Mouse (Mus musculus): ENCODE results near the gene Cers6. TPM values are rescaled to one million over a fixed set of nuclear protein-coding genes. Genes with fewer than 3 reads are reported as not detected.
A peak's percentile ranks its signal among the peaks of the same experiment; 100 is the strongest.

Gene Cers6
- polyA plus RNA-seq (2015; fragmentation: Nextera tagmentation; extraction: Ambion mirVana) = 37.9 and 40.5 TPM in 2 replicates

DNA sequence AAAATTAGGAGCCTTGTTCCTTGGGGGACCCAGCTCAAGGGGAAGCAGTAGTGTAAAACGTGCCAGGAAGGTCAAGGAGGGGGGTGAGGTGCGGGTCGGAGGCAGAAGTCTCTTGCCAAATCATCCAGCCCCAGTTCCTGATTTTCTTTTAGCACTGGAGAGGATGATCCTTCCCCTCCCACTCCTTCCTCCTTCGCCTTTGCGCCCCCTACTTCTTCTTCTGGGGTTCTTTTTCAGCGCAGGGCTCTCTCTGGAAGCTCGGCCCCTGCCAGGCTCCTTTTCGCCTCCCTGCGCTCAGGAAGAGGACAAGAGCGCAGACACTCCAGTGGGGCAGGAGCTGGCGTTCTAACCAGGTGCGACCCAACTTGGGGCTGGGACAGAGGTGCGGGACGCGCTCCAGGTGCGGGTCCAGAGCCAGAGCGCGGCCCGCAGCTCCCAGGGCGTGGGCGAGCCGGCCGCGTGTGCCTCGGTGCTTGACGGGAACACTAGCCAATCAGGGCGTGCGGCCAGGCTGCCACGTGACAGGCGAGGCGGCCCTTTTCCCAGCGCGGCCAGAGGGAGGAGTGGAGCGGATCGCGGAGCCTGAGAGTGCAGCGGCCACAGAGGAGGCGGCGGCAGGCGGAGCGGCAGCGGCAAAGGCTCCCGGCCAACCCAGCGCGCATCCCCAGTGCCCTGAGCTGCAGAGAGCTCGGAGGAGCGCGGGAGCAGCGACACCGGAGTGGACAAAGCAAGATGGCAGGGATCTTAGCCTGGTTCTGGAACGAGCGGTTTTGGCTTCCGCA lies at the start of gene Cers6:
Gene Cers6, plus strand, starts transcription at position 538 of the 782 bp plus-strand sequence.
- WGBS = under 1% methylated on average over 53 of the region's 53 CpGs
- Histone ChIP-seq H3K27ac (peak within 1 kb of the TSS; percentile 86), H3K4me2 (replicated peaks) (peak within 1 kb of the TSS; percentile 89), H3K4me1 (replicated peaks) (peaks cover 9% of the 10 kb centered on the region), H3K4me3 (replicated peaks) (peak within 1 kb of the TSS; percentile 59), H3K36me3 (no peaks in the 10 kb centered on the region), H3K27me3 (replicated peaks) (no peaks in the 10 kb centered on the region), H3K9me3 (no peaks in the 10 kb centered on the region), H3K9ac (peak within 1 kb of the TSS; percentile 84)
- ATAC-seq = peak; percentile 98

- Histone ChIP-seq H3K4me2 (replicated peaks) (no peak overlapping the region), H3K27me3 (replicated peaks) (no peaks in the 10 kb centered on the region), H3K4me1 (replicated peaks) (no peaks in the 10 kb centered on the region), H3K9me3 (no peaks in the 10 kb centered on the region), H3K9ac (no peak overlapping the region), H3K36me3 (no peaks in the 10 kb centered on the region), H3K4me3 (replicated peaks) (no peak overlapping the region), H3K27ac (no peak overlapping the region)
- WGBS = 56% methylated on average over 2 of the region's 2 CpGs
- ATAC-seq = no peak
These were observed 46.8 kb upstream of the Cers6 start for GRCm38 (mm10) chr2:68814409-68814808.

GRCm38 (mm10) chr2:68819040-68819439 lies 42.2 kb upstream of the Cers6 start:
- Histone ChIP-seq H3K36me3 (no peaks in the 10 kb centered on the region), H3K4me2 (replicated peaks) (no peak overlapping the region), H3K4me3 (replicated peaks) (no peak overlapping the region), H3K9me3 (no peaks in the 10 kb centered on the region), H3K27ac (no peak overlapping the region), H3K4me1 (replicated peaks) (no peaks in the 10 kb centered on the region; the same call in 1 of the 2 replicates), H3K9ac (no peak overlapping the region), H3K27me3 (replicated peaks) (no peaks in the 10 kb centered on the region)
- ATAC-seq = no peak
- 89% methylated on average over 4 of the region's 4 CpGs for WGBS

DNA sequence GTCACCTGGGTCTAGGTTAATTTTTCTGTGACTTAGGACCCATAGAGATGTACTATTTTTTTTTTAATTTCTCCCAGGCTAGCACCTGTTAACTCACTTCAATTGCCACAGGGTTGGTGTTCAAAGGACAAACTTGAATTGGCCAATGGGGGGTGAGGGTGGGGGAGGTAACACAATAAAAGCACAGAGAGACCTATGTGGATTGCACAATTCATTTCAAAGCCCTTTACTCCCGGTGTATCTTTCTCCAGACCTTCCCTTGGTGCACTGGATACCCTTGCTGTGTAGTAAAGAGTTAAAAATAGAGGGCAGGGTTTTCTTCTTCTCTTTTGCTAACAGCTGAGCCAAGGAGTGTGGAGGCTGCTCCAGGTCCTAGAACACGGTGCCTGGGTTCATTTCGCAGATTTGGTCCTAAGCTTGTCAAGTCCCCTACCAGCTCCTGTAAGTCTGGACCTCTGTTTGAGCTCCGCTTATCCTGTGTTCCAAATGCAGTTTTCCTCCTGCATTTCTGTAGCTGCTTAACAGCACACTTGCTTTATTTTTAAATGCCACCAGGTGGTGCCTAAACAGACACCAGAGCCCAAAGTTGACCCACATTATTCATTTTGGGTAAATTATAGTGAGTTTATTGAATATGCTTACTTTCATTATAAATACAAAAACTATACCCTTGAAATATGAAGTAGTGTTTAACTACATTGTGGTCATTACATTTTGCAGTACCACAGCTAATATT lies 38.9 kb upstream of the Cers6 start:
- 60% methylated on average over 4 of the region's 4 CpGs for WGBS
- no peaks in the 10 kb centered on the region for H3K36me3 ChIP-seq
- H3K27me3 ChIP-seq (replicated peaks) = no peaks in the 10 kb centered on the region
- no peak overlapping the region for H3K9ac ChIP-seq
- H3K4me1 ChIP-seq (replicated peaks) = no peaks in the 10 kb centered on the region; the same call in 1 of the 2 replicates
- H3K4me2 ChIP-seq (replicated peaks) = no peak overlapping the region
- H3K27ac ChIP-seq = no peak overlapping the region
- no peak overlapping the region for H3K4me3 ChIP-seq (replicated peaks)
- H3K9me3 ChIP-seq = no peaks in the 10 kb centered on the region
- peak; percentile 77 for ATAC-seq

DNA sequence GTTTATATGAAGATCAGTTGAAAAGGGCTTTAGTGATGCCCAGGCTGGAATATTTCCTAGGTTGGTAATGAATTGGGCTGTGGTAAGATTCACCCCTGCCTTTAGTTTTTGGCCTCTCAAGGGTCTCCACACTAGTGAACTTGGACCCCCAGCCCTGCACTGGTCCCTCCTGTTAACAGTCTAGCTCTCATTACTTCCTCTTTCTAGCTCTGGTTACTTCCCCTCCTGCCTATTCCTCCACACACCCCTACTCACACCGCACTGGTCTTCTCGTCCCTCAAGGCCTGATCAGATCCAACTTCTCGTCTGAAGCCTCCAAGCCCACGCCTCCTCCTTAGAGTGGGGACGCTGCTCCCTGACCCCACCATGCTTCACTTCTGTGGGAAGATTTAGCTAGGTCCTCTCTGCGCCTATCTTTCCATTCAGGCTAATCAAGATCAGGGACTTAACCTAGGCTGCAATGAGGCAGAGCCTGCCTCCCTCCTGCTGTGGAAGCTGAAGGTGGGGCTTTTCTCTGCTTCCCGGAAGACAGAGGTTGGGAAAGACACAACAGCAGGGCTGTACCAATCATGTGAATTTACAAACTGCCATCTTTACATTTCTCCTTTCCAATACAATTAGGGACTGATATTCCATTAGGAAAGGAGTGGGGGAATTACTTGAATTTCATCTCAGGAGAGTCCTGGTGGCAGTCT lies 35.8 kb upstream of the Cers6 start:
- 65% methylated on average over 7 of the region's 7 CpGs for WGBS
- H3K9ac ChIP-seq = no peak overlapping the region
- no peaks in the 10 kb centered on the region; the same call in 1 of the 2 replicates for H3K4me1 ChIP-seq (replicated peaks)
- ATAC-seq = no peak
- no peaks in the 10 kb centered on the region for H3K9me3 ChIP-seq
- no peak overlapping the region for H3K27ac ChIP-seq
- H3K4me2 ChIP-seq (replicated peaks) = no peak overlapping the region
- H3K36me3 ChIP-seq = no peaks in the 10 kb centered on the region
- H3K4me3 ChIP-seq (replicated peaks) = no peak overlapping the region
- no peaks in the 10 kb centered on the region for H3K27me3 ChIP-seq (replicated peaks)

DNA sequence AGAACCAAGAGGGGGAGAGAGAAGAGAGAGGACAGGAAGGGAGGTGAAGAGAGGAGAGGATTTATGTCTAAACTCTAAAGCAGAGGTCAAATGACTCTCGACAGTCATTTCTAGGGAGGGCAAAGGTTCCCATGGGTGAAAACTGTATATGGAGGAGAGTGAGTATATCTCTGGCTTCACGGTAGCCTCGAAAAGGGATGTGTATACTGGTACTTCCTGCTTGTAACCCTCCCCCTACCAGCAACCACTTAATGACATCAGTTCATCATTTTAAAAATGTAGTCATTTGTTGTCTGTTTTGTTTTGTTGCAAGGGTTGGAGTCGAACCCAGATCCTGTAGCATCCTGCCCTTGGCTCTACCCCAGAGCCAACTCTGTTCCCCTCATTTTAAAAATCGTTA lies 17.9 kb upstream of the Cers6 start:
- no peak overlapping the region for H3K27ac ChIP-seq
- no peaks in the 10 kb centered on the region for H3K4me1 ChIP-seq (replicated peaks)
- ATAC-seq = no peak
- 72% methylated on average over 5 of the region's 5 CpGs for WGBS
- no peaks in the 10 kb centered on the region for H3K9me3 ChIP-seq
- H3K9ac ChIP-seq = no peak overlapping the region
- no peaks in the 10 kb centered on the region for H3K36me3 ChIP-seq
- no peaks in the 10 kb centered on the region for H3K27me3 ChIP-seq (replicated peaks)
- H3K4me3 ChIP-seq (replicated peaks) = no peak overlapping the region
- H3K4me2 ChIP-seq (replicated peaks) = no peak overlapping the region

DNA sequence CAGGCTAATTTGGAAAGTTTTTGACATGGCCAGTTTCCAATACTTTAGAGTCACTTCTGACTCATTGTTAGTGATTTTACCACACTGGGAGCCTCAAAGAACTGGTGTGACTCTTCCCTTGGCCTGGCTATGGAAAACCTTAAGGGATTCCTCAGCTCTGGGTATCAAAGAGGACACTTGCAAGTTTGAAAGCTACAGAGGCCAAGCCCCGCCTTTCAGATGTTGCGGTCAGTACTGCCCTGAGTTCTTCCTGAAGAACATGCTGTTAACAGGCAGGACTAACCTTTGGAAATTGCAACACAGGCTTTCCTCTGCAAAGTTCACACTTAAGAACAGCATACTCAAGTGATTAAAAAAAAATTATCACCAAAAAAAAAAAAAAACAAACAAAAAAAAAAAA lies 16.7 kb upstream of the Cers6 start:
- H3K27ac ChIP-seq = no peak overlapping the region
- no peak overlapping the region for H3K4me3 ChIP-seq (replicated peaks)
- ATAC-seq = peak; percentile 44; the same call in 1 of the 2 replicates
- no peak overlapping the region for H3K4me2 ChIP-seq (replicated peaks)
- no peaks in the 10 kb centered on the region for H3K9me3 ChIP-seq
- WGBS = 87% methylated on average over 2 of the region's 2 CpGs
- H3K9ac ChIP-seq = no peak overlapping the region
- no peaks in the 10 kb centered on the region for H3K36me3 ChIP-seq
- H3K27me3 ChIP-seq (replicated peaks) = no peaks in the 10 kb centered on the region
- no peaks in the 10 kb centered on the region for H3K4me1 ChIP-seq (replicated peaks)

GRCm38 (mm10) chr2:68845002-68845740 lies 16.1 kb upstream of the Cers6 start:
- no peaks in the 10 kb centered on the region for H3K27me3 ChIP-seq (replicated peaks)
- 61% methylated on average over 13 of the region's 13 CpGs for WGBS
- no peaks in the 10 kb centered on the region for H3K36me3 ChIP-seq
- H3K9me3 ChIP-seq = no peaks in the 10 kb centered on the region
- H3K27ac ChIP-seq = no peak overlapping the region
- H3K4me3 ChIP-seq (replicated peaks) = no peak overlapping the region
- no peak overlapping the region for H3K9ac ChIP-seq
- peak overlapping the region; percentile 15; the same call in 1 of the 2 replicates for H3K4me2 ChIP-seq (replicated peaks)
- peak; percentile 79 for ATAC-seq
- no peaks in the 10 kb centered on the region for H3K4me1 ChIP-seq (replicated peaks)

GRCm38 (mm10) chr2:68860391-68860790 lies 850 bp upstream of the Cers6 start:
- Histone ChIP-seq H3K36me3 (no peaks in the 10 kb centered on the region), H3K4me1 (replicated peaks) (peaks cover 9% of the 10 kb centered on the region), H3K27ac (no peak overlapping the region), H3K4me2 (replicated peaks) (peak overlapping the region; percentile 89), H3K9ac (no peak overlapping the region), H3K4me3 (replicated peaks) (no peak overlapping the region), H3K9me3 (no peaks in the 10 kb centered on the region), H3K27me3 (replicated peaks) (no peaks in the 10 kb centered on the region)
- 51% methylated on average over 2 of the region's 2 CpGs for WGBS
- no peak for ATAC-seq

DNA sequence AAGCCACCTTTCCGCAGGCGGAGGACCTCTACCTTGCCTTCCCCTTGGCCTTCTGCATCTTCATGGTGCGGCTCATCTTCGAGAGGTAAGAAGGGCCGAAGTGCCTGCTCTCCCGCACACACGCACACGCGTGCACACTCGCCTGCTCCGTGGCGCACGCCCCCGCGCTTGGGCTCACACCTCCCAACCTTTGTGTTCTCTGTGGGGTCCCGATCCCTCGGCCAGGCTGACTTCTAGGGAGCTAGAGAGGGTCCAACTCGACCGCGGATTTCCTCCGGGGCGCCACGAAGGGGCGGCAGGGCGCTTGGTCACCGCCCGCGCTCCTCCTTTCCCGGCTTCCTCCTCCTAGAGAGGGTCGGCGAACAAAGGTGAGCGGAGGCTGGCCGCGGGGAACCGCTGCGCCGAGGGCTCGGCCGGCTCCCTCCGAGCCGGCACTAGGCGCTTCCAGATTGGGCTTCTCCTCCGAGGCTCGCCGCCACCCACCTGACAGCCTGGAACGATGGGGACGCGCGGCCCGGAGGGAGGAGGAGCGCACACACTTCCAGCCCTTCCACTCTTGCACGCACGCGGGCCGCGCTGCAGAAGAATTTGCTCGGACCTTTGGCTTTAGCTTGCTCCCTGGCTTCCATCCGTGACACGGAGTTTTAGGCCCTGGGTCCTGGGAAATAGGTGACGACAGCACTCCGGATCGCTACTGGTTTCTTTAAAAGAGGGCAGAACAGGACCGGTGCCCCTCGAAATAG lies 651 bp downstream of the Cers6 start:
- Histone ChIP-seq H3K27me3 (replicated peaks) (no peaks in the 10 kb centered on the region), H3K4me3 (replicated peaks) (peak overlapping the region; percentile 59), H3K36me3 (no peaks in the 10 kb centered on the region), H3K4me2 (replicated peaks) (peak overlapping the region; percentile 89), H3K9ac (peak overlapping the region; percentile 84), H3K4me1 (replicated peaks) (peaks cover 9% of the 10 kb centered on the region), H3K27ac (peak overlapping the region; percentile 86), H3K9me3 (no peaks in the 10 kb centered on the region)
- peak; percentile 68 for ATAC-seq
- WGBS = under 1% methylated on average over 64 of the region's 64 CpGs
